Mouse (Mus musculus) E14TG2a.4 (cell line): ENCODE measurements around the gene Toporsl.

Experiments used
- H3K27me3 ChIP-seq: 2 replicates; pipeline ENCODE4 v1.6.1; 2014; ENCODE audit warnings: low read length, control low read depth; ENCODE audit not compliant: insufficient read depth
- H3K36me3 ChIP-seq: 2 replicates; pipeline ENCODE4 v1.6.1; 2014; ENCODE audit warnings: low read length, control low read depth; ENCODE audit not compliant: insufficient read depth
- H3K4me1 ChIP-seq: replicated peaks from 2 replicates; pipeline ENCODE4 v1.6.1; 2014; ENCODE audit warnings: low read depth, low read length, control low read depth
- H3K4me3 ChIP-seq: replicated peaks from 2 replicates; pipeline ENCODE4 v1.5.1; 2014; ENCODE audit warnings: mild to moderate bottlenecking, low read length
- H3K9me3 ChIP-seq: 2 replicates; pipeline ENCODE4 v1.6.1; 2014; ENCODE audit warnings: low read length, control low read depth
- CTCF ChIP-seq: conservative IDR thresholded peaks from 2 replicates; pipeline ENCODE4 v1.5.1; 2014; ENCODE audit warnings: low read length
- NANOG ChIP-seq: IDR thresholded peaks from 2 replicates; pipeline ENCODE4 v1.6.1; 2014; ENCODE audit warnings: borderline replicate concordance, low read length, mixed read lengths
- POU5F1 ChIP-seq: IDR thresholded peaks from 2 replicates; pipeline ENCODE4 v1.6.1; 2014; ENCODE audit warnings: low read length, borderline replicate concordance

Toporsl gene

GRCm38 (mm10) chr4:52595927-52596326, at the start of gene Toporsl:
Toporsl (plus strand) TSS chr4:52596274.
- Histone ChIP-seq H3K27me3 (no peaks in the 10 kb centered on the region), H3K4me3 (no peak within 1 kb of the TSS), H3K9me3 (no peaks in the 10 kb centered on the region), H3K4me1 (no peaks in the 10 kb centered on the region), H3K36me3 (no peaks in the 10 kb centered on the region)
- TF ChIP-seq CTCF (no peak), POU5F1 (no peak), NANOG (no peak)

- TF ChIP-seq POU5F1 (no peak), NANOG (no peak), CTCF (no peak)
- H3K4me3 ChIP-seq, result no peak overlapping the region
Measured at GRCm38 (mm10) chr4:52557672-52558071, 38.4 kb upstream of the Toporsl start.

DNA sequence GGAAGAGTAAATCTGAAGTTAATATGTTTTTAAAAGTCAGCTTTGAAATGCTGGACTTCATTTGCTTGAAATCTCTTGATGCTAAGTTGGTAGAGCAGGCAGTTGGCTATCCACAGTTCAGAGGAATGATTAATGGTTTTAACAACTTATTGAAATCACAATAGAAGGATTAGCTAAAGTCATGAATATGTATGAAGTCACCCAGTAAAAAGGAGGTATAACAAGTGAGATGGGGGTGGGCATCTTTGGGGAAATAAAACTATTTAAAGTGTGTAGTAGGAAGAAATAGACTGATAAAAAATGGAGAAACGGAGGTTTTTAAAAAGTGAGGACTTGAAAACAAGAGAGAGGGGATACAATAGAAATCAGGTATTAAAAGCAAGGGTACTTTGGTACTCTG, 38.0 kb upstream of the Toporsl start:
- Histone ChIP-seq H3K36me3 (no peaks in the 10 kb centered on the region), H3K27me3 (no peaks in the 10 kb centered on the region), H3K4me1 (no peaks in the 10 kb centered on the region), H3K9me3 (no peaks in the 10 kb centered on the region), H3K4me3 (no peak overlapping the region)
- peak; percentile 18; the same call in 1 of the 2 replicates for TF ChIP-seq POU5F1
- TF ChIP-seq NANOG, result no peak

More at GRCm38 (mm10) chr4:52557672-52558071, 38.4 kb upstream of the Toporsl start:
- H3K9me3 ChIP-seq, result no peaks in the 10 kb centered on the region
- H3K4me1 ChIP-seq, result no peaks in the 10 kb centered on the region
- no peaks in the 10 kb centered on the region for H3K27me3 ChIP-seq
- H3K36me3 ChIP-seq, result no peaks in the 10 kb centered on the region

GRCm38 (mm10) chr4:52563859-52564258, 32.2 kb upstream of the Toporsl start:
- Histone ChIP-seq H3K4me3 (no peak overlapping the region), H3K9me3 (no peaks in the 10 kb centered on the region), H3K27me3 (no peaks in the 10 kb centered on the region), H3K36me3 (no peaks in the 10 kb centered on the region), H3K4me1 (no peaks in the 10 kb centered on the region)
- TF ChIP-seq NANOG, result no peak
- TF ChIP-seq CTCF, result no peak
- TF ChIP-seq POU5F1, result no peak

GRCm38 (mm10) chr4:52586194-52586734, 9.8 kb upstream of the Toporsl start:
- no peak for TF ChIP-seq POU5F1
- TF ChIP-seq NANOG, result no peak
- TF ChIP-seq CTCF, result no peak
- Histone ChIP-seq H3K36me3 (no peaks in the 10 kb centered on the region), H3K4me3 (no peak overlapping the region), H3K27me3 (no peaks in the 10 kb centered on the region), H3K9me3 (no peaks in the 10 kb centered on the region), H3K4me1 (no peaks in the 10 kb centered on the region)

DNA sequence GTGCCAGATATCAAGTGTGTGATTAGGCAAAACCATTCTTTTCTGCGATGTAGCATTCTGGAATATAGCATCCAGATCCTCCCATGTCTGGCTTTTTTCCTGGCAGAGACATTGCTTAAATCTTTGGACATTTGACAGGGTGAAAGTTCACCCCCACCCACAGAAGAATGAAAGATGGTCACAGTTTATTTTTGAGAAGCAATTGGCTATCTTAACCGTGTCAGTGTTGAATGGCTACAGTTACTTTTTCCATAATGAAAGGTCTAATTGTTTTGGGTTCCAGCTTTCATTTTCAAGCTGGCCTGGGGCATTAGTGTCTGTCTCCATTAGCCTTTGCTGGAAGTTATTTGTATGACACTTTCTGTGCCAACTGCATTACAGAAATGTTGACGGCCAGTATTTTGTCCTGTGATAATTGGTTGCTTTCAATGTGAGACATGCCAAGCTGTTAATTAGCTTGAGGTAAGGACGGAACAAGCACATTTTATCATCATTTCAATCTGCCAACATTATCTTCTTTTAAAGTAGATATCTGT, 2.2 kb upstream of the Toporsl start:
- Histone ChIP-seq H3K27me3 (no peaks in the 10 kb centered on the region), H3K4me3 (no peak overlapping the region), H3K4me1 (no peaks in the 10 kb centered on the region), H3K9me3 (no peaks in the 10 kb centered on the region), H3K36me3 (no peaks in the 10 kb centered on the region)
- TF ChIP-seq CTCF, result no peak
- no peak for TF ChIP-seq POU5F1
- no peak for TF ChIP-seq NANOG

DNA sequence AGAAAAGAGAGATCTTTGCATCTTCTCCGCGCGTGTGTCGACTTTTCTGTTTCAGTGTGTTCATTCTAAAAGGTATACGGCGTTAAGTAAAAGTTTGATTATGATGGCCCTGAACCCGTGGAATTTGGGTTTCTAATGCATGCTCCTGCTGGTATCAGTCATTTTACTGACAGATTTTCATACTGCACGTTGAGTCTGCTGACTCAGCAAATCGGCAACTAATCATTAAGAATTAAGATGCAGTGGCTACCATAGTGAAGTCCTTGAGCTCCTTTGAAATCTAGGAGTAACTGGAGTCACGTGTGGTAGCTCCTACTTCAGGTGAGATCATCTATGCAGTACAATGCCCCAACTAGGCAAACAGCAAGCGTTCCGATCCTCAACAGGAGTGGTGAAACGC, 1.4 kb upstream of the Toporsl start:
- TF ChIP-seq CTCF, result no peak
- TF ChIP-seq NANOG, result no peak
- TF ChIP-seq POU5F1, result no peak
- H3K4me3 ChIP-seq, result no peak overlapping the region
- H3K9me3 ChIP-seq, result no peaks in the 10 kb centered on the region
- no peaks in the 10 kb centered on the region for H3K36me3 ChIP-seq
- no peaks in the 10 kb centered on the region for H3K4me1 ChIP-seq
- H3K27me3 ChIP-seq, result no peaks in the 10 kb centered on the region

DNA sequence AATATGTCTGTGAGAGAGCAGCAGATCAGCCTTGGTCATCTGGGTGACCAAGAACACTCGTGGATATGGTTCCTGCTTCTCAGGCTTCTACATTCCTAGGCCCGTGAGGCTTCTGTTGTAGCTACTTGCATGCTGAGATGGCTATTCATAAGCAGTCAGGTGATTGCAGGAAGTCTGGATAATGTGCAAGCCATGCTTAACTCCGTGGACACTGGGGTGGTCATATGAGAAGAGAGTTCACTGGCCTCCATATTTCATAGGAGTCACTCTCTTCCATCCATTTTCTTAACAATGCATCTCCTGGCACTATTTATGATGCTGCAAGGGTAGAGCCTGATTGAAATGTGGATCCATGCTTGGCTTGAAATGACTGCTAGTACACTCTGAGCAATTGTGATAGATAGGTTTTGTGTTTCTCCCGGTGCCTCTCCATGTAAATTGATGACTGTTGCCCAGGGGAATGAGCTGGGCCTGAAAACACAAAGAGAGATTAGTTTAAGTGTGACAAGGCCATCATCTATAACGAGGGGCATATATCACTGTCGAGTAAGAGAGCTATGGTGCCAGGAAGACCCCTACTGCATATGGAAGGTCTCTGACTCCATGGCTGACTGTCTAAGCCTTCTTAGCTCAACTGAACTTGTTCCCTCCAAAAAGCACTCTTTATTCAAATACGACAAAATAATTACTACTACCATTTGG, 2.3 kb downstream of the Toporsl start:
- H3K9me3 ChIP-seq, result no peaks in the 10 kb centered on the region
- no peaks in the 10 kb centered on the region for H3K36me3 ChIP-seq
- no peaks in the 10 kb centered on the region for H3K4me1 ChIP-seq
- H3K4me3 ChIP-seq, result no peak overlapping the region
- H3K27me3 ChIP-seq, result no peaks in the 10 kb centered on the region
- TF ChIP-seq NANOG (no peak), CTCF (no peak)
